Mouse (Mus musculus) spleen, postnatal 4 days (tissue): ENCODE data around the gene Grin2d.
A peak's percentile ranks its signal among the peaks of the same experiment; 100 is the strongest.

ENCODE experiments used
- DNase-seq, 2 experiments: peaks; one replicate each; pipeline ENCODE4 v3.0.0; 2022; ENCODE audit warnings: low spot score in 2 of 2

The Grin2d gene

DNA sequence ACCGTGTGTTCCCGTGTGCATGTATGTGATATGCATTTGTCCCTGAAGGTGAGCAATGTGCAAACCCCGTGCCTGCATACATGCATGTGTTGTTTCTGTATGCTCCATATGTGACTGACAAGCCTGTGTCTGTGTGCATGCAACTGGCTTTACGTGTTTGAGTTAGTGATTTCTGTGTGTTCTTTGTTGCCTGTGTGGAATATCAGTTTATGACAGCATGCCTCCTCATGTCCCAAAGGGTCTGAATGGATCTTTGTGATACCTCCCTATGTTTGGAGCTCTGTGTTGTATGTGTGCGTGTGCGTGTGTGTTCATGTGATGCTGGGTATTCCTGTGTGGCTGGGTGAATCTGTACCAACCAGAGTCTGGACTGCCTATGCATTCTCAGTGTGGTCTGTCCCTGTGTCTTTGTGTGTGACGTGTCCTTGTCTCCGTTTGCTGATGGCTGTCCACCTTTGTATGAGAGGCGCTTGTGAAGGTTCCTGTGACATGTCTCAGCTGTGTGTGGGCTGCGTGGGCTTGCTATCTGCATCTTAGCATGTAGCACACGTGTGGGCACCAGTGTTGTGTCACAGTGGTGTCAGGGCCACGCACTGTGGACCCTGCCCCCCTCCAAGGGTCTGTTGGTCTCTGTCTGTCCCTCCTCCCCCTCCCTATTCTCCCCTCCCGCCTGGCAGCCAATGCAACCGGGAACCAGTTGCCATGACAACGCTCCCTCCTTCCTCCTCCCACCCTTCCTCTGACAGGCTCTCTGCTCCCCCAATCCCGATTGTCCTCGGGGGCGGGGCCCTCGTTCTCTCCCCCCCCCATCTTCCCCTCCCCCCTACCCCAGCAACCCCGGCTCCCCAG, 93.4 kb downstream of the Grin2d start, which contains the start of gene Sult2b1:
Gene Sult2b1, minus strand, starts transcription at position 146 of the 849 bp plus-strand sequence.
- no peak for DNase-seq

DNA sequence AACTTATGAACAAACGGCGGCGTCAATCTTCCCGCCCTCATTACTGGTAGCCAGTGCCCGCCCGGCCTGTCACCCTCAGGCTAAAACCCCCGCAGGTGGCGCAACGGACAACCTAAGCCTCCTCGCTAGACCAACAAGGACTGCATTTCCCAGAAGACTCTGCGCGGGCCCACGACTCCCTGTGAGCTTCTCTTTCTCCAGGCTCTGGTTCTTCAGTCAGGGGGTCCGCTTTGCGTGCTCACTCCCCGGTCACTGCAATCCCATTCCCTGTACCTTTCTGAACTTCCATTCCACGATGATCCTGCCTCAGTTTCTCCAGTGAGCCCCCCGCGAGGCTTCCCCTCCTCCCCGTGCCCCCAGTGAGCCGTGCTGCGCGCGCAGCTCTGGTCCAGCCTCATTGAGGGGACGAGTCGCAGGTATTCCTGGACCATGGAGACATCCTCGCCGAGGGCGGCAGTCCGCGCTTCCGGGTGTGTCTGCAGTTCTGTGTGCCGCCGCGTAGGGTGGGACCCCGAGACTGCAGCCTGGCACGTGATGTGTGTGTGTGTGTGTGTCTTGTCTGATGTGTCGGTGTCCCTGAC, 94.6 kb downstream of the Grin2d start, which contains the start of gene Lmtk3:
Gene Lmtk3, plus strand, starts transcription at position 228 of the 581 bp plus-strand sequence.
- peak in 1 of 2 experiments; percentile 45 for DNase-seq

DNA sequence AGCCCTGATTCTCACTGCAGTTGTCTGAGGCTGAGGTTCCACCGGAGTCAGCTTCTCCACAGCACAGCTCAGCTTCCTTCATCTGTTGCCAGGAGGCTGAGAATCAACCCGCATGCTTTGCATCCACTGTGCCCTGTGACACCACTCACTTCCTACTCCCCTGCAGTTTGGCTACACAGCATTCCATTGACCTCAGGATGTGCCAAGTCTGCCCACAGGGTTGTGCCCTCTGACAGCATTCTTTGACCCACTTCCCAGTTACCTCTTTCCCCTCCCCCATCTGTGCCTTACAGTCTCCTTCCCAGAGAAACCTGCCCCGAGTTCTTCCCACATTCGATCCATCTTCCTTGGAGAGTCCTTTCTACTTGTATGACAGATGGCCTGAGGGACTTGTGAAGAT, 95.9 kb downstream of the Grin2d start:
- DNase-seq, result no peak
